Mouse (Mus musculus) retina, postnatal 7 days (tissue): Measurements from ENCODE around the gene Sipa1l1.

Experiments
- DNase-seq: peaks from one replicate; pipeline ENCODE4 v3.0.0-alpha.2; 2012; ENCODE audit warnings: low read depth, low spot score

Sipa1l1 gene

DNA sequence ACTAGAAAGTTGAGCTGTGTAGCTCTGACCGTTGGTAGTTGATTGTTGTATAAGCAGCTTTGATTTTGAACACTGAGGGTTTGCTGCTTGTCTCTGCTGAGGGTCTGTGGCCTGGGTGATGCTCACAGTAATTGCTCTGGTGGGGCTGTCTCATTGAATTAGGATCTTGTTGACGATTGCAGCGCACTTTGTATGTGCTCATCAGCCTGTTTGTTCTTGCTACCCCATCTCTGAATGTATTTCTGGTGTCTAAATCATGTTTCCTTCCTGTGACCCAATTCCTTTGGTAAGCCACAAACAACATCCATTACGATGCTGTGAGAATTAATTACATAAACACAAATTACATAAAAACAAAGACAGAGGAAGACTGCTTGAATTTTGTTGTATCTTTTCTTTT lies 39.5 kb downstream of the Sipa1l1 start:
- peak; percentile 27 for DNase-seq

DNA sequence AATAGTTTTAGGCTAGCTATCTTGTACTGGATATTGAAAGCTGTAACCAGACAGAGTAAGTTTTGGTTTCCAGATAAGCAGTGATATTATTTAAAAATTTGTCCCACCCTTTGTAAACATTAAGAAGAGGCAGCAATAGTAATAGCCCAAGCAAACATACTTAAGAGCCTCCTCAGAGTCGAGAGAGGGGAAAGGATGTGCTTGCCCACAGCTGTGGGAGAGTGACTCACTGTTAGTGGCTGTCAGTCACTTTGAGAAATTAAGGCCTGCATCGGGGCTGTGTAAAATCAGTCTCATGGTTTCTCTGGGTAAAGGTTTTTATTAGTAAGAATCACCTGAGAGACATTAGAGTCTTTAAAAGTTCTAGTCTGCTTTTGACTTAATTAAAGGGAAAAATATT lies 40.6 kb downstream of the Sipa1l1 start:
- no peak for DNase-seq

DNA sequence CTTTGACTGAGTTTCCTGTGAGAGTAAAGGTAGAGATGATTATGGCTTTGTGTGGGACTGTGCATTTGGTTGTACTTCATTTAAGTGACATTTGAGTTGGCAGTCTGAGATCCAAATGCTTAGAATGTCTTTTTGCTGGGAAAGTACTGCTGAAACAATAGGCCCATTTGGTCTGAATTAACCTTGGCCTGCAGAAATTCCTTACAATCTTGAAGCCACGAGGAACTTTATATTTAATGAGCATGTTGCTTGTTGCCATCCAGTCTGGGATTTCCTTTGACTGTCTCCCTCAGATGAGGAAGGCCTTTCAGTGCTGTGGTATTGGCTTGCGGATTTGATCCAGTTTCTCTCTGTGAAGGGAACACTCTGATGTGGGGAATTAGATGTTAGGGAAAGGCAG lies 43.9 kb downstream of the Sipa1l1 start:
- no peak for DNase-seq

DNA sequence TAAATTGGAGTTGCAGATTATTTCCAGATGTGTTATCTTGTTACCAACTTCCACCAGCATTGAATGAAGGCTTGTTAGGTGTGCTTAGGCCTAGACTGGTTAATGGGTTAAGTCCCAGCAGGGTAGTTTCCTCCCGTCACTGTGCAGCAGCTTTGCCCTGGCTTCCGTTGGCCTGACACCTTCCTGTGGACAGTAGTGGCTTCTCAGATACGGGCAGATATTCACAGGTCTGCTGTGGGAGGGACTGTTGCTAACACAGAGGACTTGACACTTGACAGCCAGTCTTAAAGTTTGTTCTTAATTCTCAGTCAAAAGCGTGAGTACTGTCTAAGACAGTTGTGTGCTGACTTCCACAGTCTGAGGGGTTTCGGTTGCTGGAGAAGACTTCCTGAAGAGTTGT lies 45.8 kb downstream of the Sipa1l1 start:
- DNase-seq: no peak

DNA sequence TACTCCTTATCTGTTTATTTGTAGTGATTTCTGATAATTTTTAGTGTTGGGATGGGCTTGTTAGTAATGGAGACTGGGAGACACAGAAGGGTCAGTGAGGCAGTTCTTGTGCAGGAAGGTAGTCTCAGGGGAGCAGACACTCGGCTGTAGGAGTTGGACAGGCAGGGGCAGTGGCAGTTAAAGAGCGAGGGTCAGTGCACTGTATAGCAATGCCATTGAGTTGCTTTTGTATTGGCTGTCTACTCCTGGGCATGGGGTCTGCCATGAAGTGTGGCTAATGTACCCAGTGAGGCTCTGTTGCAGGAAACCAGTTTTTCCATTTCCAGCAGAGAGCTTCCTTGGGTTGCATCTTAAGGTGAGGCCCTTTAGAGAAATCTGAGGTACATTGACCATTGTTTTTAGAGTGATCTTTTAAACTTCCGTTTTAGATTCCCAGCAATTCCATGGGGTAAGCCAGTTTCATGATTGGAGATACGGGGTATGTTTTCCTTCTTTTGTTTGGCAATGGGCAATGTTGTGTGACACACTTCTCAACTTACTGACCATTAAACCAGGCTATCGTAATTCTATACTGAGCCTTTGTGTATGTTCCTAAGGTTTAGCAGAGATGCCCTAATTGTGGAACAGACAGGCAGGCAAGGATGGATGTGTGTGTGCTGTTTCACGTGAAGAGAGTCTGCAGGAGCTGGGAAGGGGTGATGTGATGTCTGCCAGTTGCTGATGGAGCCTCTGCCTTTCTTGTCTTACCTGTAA lies 47.9 kb downstream of the Sipa1l1 start:
- DNase-seq: no peak

DNA sequence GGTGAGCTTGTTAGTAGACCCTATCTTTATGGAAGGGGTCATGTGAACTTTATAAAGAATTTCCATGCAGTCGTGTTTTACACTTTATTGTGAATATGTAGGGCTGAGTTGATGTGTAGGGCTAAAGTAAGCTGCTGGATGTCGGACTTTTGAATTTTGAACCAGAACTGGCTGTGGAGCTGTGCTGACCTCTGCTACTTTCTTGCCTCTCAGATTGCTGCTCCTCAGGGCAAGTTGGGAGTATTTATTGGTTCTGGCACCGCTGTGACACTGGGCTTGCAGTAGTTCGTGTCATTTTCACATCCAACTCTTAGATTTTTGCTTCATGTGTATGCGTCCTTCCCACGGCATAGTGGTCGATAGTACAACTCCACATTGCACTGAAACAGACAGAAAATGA lies 49.1 kb downstream of the Sipa1l1 start:
- no peak for DNase-seq

DNA sequence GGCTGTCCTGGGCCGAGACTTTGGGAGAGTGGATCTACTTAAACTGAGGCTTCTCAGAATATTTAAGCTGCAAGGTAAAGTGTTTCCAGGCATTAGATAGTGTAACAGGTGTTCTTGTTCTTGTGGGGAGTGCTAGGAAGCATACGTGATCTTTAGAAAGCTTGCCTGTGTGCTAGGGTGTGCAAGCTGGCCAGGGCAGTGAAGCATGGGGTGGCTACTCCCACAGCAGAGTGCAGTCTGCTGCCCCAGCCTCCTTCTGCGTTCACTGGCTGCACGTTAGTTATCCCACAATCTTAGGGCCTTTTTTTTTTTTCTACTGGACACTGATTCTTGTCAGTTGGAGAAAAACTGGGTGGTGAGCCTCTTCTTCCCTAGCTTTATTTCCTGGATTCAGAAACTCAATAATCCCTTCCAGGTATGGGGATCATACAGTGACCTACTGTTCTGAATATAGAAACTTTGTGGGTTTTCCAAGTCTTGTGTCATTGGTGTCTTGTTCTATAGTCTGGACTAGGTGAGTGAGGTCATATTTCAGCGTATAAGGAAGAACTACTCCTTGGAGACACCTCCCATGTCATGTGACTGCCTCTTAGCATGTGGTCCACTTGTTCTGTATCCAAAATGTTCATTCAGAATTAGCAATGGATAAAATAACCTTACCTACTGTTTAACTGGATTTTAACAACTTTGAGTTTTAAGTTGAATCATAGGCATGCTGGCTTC lies 51.4 kb downstream of the Sipa1l1 start:
- no peak for DNase-seq

DNA sequence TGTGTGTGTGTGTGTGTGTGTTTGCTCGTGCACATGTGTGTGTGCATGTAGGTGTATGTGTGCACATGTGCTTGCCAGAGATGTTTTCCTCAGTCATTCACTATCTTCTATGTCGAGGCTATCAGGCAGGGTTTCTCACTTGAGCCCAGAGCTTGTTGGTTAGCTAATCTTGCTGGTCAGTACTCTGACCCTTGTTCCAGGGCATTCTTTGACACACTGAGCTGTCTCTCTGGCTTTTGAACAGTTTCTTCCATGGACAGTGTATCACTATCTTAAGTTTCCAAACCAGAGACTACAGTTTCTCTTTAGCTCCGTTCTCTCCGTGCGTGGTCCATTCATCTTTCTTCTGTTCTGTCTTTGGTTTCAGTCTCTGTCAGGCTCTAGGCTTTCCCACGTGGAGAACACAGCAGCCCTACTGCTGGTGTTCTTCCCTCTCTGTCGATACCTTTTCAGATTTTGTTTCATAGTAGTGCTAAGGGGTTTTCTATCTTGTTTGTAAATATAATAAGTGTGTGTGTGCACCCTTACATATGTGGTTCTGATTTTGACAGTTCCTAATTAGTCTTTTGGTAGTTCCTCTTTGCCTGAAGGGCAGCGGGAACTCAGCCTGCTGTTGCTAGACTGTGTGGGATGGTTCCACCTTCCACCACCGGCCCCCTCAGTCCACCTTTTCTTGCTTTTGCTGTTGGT lies 54.2 kb downstream of the Sipa1l1 start:
- no peak for DNase-seq

DNA sequence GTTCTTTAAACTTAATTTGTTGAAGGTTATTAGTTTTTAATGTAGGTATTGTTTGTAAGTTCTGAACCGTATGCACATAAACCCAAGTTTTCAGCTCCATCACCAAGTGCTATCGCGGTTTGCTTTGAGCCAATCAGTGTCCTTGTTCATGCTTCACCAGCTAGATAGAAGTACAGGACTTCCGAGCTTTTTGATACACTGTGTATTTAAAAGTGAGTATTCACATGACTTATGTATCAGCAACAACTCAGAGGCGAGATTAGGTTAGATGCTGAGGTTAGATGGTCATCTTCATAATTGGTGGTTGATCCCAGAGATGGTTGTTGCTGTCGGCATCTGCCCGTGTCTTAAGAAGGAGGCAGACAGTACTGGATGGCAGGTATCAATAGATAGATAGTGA lies 55.7 kb downstream of the Sipa1l1 start:
- no peak for DNase-seq

DNA sequence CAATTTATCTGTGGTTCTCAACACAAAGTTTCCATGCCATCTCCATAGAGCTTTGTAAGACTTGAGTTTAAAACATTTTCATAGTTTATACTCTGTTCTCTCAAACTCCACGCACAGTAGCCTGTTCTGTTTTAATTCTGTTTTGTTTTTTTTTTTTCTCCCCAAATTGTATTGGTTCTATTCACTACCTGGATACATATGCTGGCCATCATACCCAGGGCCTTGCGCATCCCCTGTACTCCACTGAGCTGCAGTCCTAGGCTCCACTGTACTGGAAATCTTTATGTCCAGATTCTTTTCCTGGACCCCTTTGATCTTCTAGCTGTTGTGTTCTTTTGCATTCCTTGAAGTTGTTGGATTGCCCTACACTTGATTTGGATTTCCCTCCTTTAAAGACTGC lies 56.2 kb downstream of the Sipa1l1 start:
- DNase-seq: no peak

DNA sequence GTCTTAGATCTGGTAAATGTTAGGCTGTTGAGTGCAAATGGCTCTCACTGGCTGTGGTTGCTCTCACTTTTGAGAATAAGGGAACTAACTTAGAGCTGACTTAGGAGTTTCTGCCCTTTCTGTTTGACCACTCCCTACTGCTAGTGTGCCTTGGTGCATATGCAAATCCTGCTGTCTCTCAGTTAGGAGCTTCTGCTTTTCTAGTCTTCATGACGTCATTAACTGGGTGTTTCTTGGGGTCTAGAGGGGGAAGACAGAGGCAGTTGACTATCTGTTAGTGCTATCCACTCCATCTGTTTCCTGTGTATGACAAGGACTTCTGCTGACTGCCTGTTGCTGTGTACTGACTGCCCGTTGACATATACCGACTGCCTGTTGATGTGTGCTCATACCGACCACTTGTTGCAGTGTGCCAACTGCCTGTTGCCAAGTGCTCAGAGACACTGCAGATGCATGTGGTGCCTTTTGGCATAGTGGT lies 56.7 kb downstream of the Sipa1l1 start:
- DNase-seq: no peak

DNA sequence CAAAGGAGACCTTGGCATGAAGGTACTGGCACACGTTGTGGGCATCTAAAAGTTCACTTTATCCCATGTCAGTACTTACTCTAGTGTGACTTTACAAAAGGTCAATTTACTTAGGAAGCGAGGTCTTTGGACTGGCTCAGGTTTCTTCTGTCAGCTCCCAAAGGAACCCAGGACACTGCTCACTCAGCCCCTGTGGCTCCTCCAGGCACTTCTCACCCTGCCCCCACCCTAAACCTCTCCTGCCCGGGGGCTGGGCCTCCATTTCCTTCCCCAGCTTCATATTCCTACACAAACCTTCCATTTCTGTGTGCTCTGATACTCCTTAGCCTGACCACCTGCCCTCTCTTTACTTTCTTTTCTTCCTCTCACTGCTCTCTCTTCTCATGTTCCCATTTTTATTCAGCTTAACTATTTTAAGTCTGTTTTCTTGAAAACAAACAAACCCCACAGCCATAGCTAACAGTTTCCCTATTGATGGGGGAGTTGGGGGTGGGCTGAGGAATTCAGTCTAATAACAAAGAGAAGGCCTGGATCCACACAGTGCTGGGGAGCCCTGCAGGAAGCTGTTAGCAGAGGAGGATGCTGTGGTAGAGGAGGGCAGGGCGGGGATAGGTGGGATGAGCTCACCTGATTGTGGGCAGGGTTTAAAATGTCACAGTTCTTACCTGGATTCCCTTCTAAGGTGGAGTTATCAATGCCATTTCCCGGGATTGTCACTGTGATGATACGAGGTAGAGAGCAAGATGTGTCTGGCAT lies 57.4 kb downstream of the Sipa1l1 start:
- no peak for DNase-seq

DNA sequence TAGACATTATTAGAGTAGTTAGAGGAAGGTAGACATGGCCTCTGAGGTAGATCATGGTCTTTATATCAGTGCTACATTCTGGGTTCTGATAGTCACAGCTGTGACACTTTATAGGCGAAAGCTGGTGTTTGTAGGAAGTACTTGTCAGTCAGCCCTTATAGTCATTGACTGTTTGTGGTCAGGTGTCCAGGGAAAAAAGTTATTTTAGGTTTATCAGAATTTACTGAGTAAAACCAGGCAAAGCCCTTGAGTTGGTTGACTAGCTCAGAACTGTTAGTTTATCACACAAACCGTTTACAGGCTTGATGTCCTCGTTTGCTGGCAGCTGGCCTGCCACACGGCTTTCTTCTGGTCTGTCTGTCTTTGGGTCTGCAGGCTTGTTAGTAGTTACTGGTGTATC lies 61.0 kb downstream of the Sipa1l1 start:
- DNase-seq: no peak

DNA sequence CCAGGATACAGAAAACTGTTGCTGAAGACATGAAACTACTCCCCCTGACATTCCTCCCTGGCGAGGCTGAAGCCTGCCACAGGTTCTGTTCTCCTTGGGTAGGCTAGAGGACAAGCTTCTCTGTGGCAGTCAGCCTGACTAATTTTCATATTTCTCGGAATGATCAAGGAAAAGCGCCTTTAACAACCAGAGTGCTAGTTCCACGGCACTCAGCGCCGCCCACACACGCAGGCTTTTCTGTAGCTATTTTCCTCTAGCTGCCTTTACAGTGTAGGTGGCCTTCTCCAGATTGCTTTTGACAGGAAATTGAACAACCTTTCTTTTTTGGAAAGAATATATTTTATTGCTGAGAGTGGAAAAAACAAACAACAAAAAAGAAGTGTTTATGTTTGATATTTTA lies 62.1 kb downstream of the Sipa1l1 start:
- no peak for DNase-seq

DNA sequence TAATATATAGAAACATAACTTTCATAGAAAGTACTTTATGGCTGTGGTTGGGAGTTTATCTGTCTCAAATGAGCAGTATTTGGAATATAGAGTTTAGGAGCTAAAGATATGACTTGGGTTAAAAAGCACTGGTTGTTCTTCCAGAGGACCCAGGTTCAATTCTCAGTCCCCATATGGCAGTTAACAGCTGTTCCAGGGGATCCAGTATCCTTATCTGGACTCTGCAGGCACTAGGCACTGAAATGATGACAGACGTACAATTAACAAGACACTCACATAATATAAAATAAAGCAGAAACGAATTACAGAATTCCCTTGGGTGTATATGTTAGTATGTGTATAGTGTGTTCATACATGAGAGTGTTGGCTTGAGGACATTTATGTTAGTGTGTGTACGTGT lies 64.1 kb downstream of the Sipa1l1 start:
- DNase-seq: no peak

DNA sequence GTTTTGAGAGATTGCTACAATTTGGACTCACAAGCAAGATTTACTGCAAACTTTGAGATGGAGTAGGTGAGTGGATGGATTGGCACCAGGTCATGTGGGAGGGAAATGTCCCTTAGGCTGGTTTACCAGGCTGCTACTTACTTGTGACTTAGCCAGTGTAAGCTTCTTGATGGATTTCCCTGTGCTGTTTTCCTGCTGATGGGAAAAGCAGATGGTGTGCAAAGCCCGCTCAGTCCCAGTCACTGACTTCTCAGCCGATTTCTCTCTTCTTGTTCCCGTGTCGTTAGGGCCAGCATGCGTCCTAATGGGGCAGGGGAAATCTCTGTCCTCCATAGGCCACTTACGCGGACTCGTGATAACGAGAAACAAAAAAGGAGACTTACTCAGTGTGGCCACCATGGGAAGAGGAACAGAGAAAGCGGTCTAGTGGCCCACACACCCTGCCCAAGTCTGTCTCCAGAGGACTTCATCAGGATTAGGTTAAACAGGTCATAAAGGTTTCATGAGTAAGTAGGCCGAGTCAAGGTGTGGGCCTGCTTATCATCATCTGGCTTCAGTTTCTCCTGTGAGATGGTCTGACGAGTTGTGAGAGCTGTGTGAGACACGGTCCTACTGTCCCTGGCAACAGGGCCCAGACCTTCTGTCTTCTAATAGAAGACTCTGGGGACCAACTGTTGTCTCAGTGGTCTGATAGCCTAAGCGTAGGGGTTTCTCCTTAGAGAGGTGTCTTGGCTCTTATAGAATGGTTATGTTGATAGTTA lies 65.5 kb downstream of the Sipa1l1 start:
- peak; percentile 29 for DNase-seq

DNA sequence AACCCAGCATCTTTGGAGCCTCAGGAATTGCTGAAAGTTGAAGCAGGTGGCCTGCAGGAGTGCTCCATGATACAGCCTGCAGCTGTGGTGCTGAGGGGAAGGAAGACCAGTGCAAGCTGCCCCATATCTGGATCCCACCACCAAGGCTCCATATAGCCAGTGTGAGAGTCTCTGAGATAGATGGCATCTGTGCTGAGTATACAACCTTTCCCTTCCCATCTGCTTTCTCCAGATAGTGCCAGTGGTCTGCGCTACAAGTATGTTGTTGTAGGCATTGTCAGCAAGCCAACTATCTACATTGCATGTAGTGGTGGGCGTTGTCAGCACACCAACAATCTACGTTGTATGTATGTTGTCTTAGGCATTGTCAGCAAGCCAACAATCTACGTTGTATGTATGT lies 68.0 kb downstream of the Sipa1l1 start:
- DNase-seq: no peak

DNA sequence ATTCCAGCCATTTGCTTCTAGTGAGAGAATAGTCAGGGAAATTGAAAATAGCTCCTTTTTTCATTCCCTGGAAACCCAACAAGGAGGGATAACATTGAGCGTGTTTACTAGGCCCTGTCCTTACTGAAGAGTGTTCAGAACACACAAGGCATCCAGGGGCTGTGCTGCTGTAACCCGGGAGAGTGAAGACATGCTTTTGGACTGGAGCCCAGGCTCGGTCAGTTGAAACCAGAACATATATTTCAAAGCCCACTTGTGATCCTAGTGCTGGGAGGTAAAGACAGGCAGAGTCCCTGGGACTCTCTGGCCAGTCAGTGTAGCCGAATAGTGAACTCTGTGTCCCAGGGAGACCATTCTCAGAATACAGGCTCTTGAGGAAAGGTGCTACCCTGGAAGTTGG lies 68.8 kb downstream of the Sipa1l1 start:
- DNase-seq: no peak

DNA sequence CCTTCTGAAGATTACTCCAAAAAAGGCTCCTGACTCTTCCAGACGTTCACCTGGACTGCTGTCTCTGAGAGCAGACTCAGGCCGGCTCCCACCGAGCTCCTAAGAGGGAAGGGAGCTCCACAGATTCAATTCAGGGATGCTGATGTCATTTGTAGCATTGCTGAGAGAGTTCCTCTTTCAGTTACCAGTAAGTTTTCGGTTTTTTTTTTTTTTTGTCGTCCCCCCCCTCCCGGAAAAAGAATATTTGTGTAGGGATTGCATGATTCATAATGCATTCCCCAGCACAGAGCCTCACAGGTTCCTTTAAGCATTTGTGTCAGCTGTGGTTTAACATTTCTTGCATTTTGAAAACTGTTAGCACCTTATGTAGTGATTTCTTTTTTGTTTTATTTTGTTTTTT lies 71.6 kb downstream of the Sipa1l1 start:
- no peak for DNase-seq

DNA sequence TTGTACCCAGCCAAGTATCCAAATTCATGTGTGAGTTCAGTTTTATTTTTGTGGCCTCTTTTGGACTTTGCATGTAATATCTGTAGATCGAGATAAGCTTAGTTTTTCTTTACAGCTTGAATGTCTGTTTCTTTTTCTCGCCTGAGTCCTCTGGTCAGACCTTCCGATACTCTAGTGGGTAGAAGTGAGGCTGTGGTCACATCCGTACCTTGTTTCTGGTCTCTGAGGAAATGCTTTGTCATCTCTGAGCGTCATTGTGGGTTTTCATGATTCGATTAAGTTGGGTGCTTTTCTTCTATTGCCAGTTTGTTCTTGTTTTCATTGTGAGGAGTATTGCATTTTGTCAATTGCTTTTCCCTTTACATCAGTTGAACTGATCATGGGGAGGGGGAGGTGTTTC lies 76.1 kb downstream of the Sipa1l1 start:
- no peak for DNase-seq

DNA sequence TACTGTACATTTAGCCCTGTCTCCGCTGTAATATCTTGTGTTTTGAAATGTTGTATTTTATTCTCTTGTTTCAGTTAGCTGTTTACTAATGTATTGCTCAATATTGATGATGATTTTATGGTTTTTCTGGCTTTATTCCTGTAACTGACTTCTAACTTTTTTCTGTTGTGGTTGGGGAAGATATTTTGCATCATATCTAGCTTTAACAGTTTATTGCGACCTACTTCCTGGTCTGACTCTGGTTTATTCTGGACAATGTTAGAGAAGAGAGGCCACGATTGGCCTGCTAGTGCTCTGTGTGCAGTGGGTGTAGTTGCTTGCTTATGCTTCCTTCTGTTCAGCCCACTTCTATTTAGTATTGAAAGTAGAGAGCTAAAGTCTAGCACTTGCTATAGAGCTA lies 77.3 kb downstream of the Sipa1l1 start:
- no peak for DNase-seq
